Mouse (Mus musculus): ENCODE data around the gene Ccdc153. TPM values are rescaled to one million over a fixed set of nuclear protein-coding genes. Genes with fewer than 3 reads are reported as not detected.

The Ccdc153 gene
- polyA plus RNA-seq, 1 experiment from 2014 or later = not detected

- Histone ChIP-seq H3K4me2 (peak overlapping the region; percentile 69; the same call in 1 of the 2 replicates), H3K9me3 (replicated peaks) (no peaks in the 10 kb centered on the region), H3K9ac (replicated peaks) (no peak overlapping the region), H3K36me3 (no peaks in the 10 kb centered on the region), H3K27me3 (replicated peaks) (no peaks in the 10 kb centered on the region), H3K4me1 (peaks cover 33% of the 10 kb centered on the region), H3K4me3 (replicated peaks) (no peak overlapping the region), H3K27ac (replicated peaks) (peak overlapping the region; percentile 74)
- no peak for ATAC-seq (ENCODE audit: low FRiP score)
- WGBS = 42% methylated on average over 8 of the region's 8 CpGs
These were observed 26.2 kb downstream of the Ccdc153 start for GRCm38 (mm10) chr9:44266478-44267226.

- peak; percentile 40 for ATAC-seq (ENCODE audit: low FRiP score)
- peak overlapping the region; percentile 58 for H3K9ac ChIP-seq (replicated peaks)
- peak overlapping the region; percentile 39 for H3K4me3 ChIP-seq (replicated peaks)
These were observed 27.0 kb downstream of the Ccdc153 start for GRCm38 (mm10) chr9:44267319-44268026.

DNA sequence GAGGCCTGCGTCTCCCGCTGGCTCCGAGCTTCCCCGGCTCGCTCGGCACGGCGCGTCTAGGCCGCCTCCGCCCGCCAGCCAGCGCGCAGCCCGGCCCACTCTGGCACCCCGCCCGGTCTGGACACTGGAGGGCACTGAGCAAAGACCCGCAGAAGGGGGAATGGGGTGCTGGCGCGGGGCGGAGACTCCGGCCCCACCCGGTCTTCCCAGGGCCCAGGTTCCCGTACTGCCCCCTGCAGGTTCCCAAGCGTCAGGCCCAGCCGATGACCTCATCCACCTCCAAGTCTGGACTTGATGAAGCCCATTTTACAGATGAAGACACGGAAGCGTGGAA lies 27.5 kb downstream of the Ccdc153 start:
- Histone ChIP-seq H3K9me3 (replicated peaks) (no peaks in the 10 kb centered on the region), H3K36me3 (peaks cover 3% of the 10 kb centered on the region; the same call in 1 of the 2 replicates), H3K4me2 (peak overlapping the region; percentile 69), H3K27ac (replicated peaks) (peak overlapping the region; percentile 74), H3K4me1 (peaks cover 33% of the 10 kb centered on the region), H3K4me3 (replicated peaks) (peak overlapping the region; percentile 39), H3K9ac (replicated peaks) (peak overlapping the region; percentile 58), H3K27me3 (replicated peaks) (no peaks in the 10 kb centered on the region)
- WGBS = 6% methylated on average over 28 of the region's 28 CpGs
- peak; percentile 76 for ATAC-seq (ENCODE audit: low FRiP score)

More at GRCm38 (mm10) chr9:44267319-44268026, 27.0 kb downstream of the Ccdc153 start:
- WGBS = 9% methylated on average over 22 of the region's 23 CpGs
- Histone ChIP-seq H3K9me3 (replicated peaks) (no peaks in the 10 kb centered on the region), H3K4me1 (peaks cover 33% of the 10 kb centered on the region), H3K4me2 (peak overlapping the region; percentile 69), H3K27me3 (replicated peaks) (no peaks in the 10 kb centered on the region), H3K27ac (replicated peaks) (peak overlapping the region; percentile 74), H3K36me3 (no peaks in the 10 kb centered on the region)

DNA sequence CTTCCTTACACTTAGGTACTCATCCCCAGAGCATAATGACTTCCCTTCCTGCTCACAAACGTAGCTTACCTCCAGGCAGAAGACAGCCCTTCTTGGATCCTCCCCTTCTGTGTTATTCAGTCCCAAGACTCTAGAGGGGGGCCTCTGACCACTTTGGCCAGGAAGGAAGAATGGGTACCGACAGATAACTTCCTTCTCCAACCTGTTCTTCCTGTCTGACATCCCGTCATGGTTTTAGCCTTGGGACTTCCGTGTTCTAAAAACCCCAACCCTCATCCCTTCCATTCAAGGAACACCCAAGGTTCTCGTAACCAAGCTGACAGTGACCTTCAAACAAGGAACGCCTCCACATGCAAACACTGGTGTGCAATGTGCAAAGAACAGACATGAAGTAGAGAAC lies 28.0 kb downstream of the Ccdc153 start, which contains the start of gene Nlrx1:
TSS of gene Nlrx1 (minus strand) at position 168 of the 400 bp plus-strand sequence.
- H3K9me3 ChIP-seq (replicated peaks) = no peaks in the 10 kb centered on the region
- ATAC-seq (ENCODE audit: low FRiP score) = 0 out of 2 replicates have a peak, but pooled peaks have one; percentile 13

DNA sequence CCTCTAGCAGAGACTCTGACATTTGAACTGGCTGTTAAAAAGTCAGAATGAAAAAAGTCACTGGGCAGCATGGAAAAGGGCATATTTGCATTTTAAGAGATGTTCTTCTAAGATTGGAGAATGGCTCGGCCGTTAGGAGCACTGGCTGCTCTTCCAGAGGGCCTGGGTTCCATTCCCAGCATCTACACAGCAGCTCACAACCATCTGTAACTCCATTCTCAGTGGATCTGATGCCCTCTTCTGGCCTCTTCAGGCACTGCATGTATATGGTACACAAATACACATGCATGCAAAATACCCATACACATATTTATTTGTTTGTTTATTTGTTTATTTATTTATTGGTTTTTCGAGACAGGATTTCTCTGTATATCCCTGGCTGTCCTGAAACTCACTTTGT lies 28.6 kb downstream of the Ccdc153 start:
- Histone ChIP-seq H3K4me2 (no peak overlapping the region), H3K4me3 (replicated peaks) (no peak overlapping the region), H3K27ac (replicated peaks) (no peak overlapping the region), H3K9ac (replicated peaks) (no peak overlapping the region), H3K4me1 (peaks cover 33% of the 10 kb centered on the region), H3K9me3 (replicated peaks) (no peaks in the 10 kb centered on the region), H3K36me3 (peaks cover 14% of the 10 kb centered on the region), H3K27me3 (replicated peaks) (no peaks in the 10 kb centered on the region)
- ATAC-seq (ENCODE audit: low FRiP score) = no peak
- WGBS = 85% methylated on average over 3 of the region's 3 CpGs

More for the DNA sequence above, 28.0 kb downstream of the Ccdc153 start, which contains the start of gene Nlrx1:
- peak within 1 kb of the TSS; percentile 58 for H3K9ac ChIP-seq (replicated peaks)
- no peaks in the 10 kb centered on the region for H3K27me3 ChIP-seq (replicated peaks)
- peaks cover 33% of the 10 kb centered on the region for H3K4me1 ChIP-seq
- H3K4me2 ChIP-seq = peak within 1 kb of the TSS; percentile 69
- peak within 1 kb of the TSS; percentile 39 for H3K4me3 ChIP-seq (replicated peaks)
- 80% methylated on average over 6 of the region's 6 CpGs for WGBS
- peaks cover 7% of the 10 kb centered on the region for H3K36me3 ChIP-seq
- peak within 1 kb of the TSS; percentile 74 for H3K27ac ChIP-seq (replicated peaks)

- Histone ChIP-seq H3K27ac (replicated peaks) (no peak overlapping the region), H3K27me3 (replicated peaks) (no peaks in the 10 kb centered on the region), H3K4me3 (replicated peaks) (no peak overlapping the region), H3K4me1 (peaks cover 26% of the 10 kb centered on the region), H3K4me2 (no peak overlapping the region), H3K9me3 (replicated peaks) (no peaks in the 10 kb centered on the region), H3K9ac (replicated peaks) (no peak overlapping the region), H3K36me3 (peaks cover 23% of the 10 kb centered on the region)
- 78% methylated on average over 4 of the region's 4 CpGs for WGBS
- ATAC-seq (ENCODE audit: low FRiP score) = no peak
These were observed 29.5 kb downstream of the Ccdc153 start for GRCm38 (mm10) chr9:44269973-44270372.

DNA sequence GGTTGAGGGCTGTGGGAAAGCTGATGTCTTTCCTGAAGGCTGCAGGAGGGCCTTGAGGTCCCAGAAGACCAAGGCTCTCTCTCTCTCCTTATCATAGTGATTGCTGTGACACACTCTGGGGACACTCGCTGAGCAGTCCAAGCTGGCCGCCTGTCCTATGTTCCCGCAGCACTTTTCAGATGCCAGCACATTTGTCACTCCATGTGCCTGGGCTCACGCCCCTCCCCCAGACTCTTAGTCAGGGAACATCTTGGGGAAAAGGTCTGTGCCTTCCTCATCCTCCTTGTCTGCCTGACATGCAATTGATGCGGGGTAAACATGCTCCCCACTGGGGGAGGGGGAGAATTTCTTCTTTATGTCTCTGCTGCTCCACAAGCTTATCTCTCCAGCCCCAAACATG lies 42.7 kb downstream of the Ccdc153 start:
- H3K4me2 ChIP-seq = no peak overlapping the region
- H3K4me1 ChIP-seq = peaks cover 16% of the 10 kb centered on the region
- no peaks in the 10 kb centered on the region for H3K9me3 ChIP-seq (replicated peaks)
- ATAC-seq (ENCODE audit: low FRiP score) = no peak
- no peak overlapping the region for H3K9ac ChIP-seq (replicated peaks)
- H3K4me3 ChIP-seq (replicated peaks) = no peak overlapping the region
- 71% methylated on average over 5 of the region's 5 CpGs for WGBS
- H3K27ac ChIP-seq (replicated peaks) = no peak overlapping the region
- H3K36me3 ChIP-seq = peaks cover 37% of the 10 kb centered on the region
- no peaks in the 10 kb centered on the region for H3K27me3 ChIP-seq (replicated peaks)

DNA sequence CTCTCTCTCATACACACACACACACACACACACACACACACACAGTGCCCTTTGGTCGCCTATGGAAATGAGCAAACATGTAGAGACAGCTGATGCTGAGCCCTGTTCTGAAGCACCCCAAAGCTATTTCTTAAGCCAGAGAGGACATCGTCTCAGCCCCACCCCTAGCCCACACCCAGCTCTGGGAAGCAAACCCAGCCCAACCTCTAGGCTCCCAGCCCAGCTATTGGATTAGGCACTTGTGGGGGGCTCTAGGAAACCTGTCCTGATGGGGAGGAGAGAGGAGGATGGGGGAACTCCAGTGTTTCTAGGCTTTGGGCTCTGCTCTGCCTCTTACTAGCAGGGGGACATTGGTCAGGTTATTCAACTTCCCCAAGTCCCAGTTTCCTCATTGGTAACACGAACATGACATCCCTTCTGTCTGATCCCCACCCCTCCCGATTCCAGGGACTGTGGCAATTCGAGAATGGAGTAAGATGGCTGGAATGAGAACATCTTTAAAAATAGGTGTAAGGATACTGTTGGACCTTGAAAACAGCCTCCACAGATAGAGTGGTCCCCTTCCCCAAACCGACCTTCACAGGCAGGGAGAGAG lies 45.9 kb downstream of the Ccdc153 start:
- peak overlapping the region; percentile 90 for H3K4me2 ChIP-seq
- peak overlapping the region; percentile 36; the same call in 1 of the 2 replicates for H3K9ac ChIP-seq (replicated peaks)
- H3K4me3 ChIP-seq (replicated peaks) = peak overlapping the region; percentile 83
- H3K27ac ChIP-seq (replicated peaks) = no peak overlapping the region
- no peaks in the 10 kb centered on the region for H3K9me3 ChIP-seq (replicated peaks)
- H3K4me1 ChIP-seq = peaks cover 29% of the 10 kb centered on the region
- H3K27me3 ChIP-seq (replicated peaks) = no peaks in the 10 kb centered on the region
- 6% methylated on average over 6 of the region's 6 CpGs for WGBS
- no peak for ATAC-seq (ENCODE audit: low FRiP score)
- H3K36me3 ChIP-seq = peaks cover 16% of the 10 kb centered on the region

- Histone ChIP-seq H3K27me3 (replicated peaks) (no peaks in the 10 kb centered on the region), H3K27ac (replicated peaks) (peak overlapping the region; percentile 85), H3K4me1 (peaks cover 29% of the 10 kb centered on the region), H3K9me3 (replicated peaks) (no peaks in the 10 kb centered on the region), H3K36me3 (peaks cover 15% of the 10 kb centered on the region), H3K9ac (replicated peaks) (peak overlapping the region; percentile 95), H3K4me3 (replicated peaks) (peak overlapping the region; percentile 83), H3K4me2 (peak overlapping the region; percentile 90)
- peak; percentile 3; the same call in 1 of the 2 replicates for ATAC-seq (ENCODE audit: low FRiP score)
- WGBS = 3% methylated on average over 11 of the region's 11 CpGs
These were observed 46.5 kb downstream of the Ccdc153 start for GRCm38 (mm10) chr9:44287003-44287400.

DNA sequence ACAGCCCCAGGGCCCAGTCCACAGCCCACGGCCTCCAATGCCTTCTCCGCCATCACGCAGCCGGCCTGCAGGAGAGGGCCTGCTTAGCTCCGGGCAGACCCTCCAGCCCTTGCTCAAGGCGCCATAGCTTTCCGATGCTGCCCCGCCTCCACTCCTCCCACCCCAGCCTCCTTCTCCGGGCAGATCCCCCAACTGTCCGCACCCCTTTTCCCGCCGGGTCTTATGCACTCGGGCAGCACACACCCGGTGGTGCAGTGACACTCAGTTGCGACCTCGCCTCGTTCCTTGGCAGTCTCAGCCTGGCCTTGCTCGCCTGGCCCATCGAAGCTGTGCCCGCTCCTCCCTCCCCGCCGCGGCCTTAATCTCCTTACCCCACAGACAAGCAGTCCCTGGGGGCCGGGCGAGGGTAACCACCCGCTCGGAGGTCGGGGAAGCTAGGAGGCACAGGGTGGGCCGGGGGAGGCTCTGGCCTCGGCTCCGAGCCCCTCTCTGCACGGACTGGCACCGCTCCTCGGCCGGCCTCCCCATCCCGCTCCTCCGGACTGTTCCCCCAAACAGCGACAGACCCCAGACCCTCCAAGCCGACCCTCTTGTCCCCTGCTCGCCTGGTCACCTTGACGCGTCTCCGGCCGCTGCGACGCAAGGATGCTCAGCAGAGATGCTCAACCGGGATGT lies 47.1 kb downstream of the Ccdc153 start:
- Histone ChIP-seq H3K27ac (replicated peaks) (peak overlapping the region; percentile 85), H3K4me1 (peaks cover 29% of the 10 kb centered on the region), H3K36me3 (peaks cover 19% of the 10 kb centered on the region), H3K9ac (replicated peaks) (peak overlapping the region; percentile 95), H3K27me3 (replicated peaks) (no peaks in the 10 kb centered on the region), H3K4me3 (replicated peaks) (peak overlapping the region; percentile 83), H3K4me2 (peak overlapping the region; percentile 90), H3K9me3 (replicated peaks) (no peaks in the 10 kb centered on the region)
- under 1% methylated on average over 44 of the region's 47 CpGs for WGBS
- ATAC-seq (ENCODE audit: low FRiP score) = peak; percentile 63

Measured in neural tube, embryonic 15.5 days (tissue).